Mouse (Mus musculus) brown adipose tissue, adult 24 weeks (tissue): ENCODE data around the gene Gm49027. TPM values are rescaled to one million over a fixed set of nuclear protein-coding genes. Genes with fewer than 3 reads are reported as not detected.
"Not testable (repeated sequence)": the region's sequence is repeated elsewhere in the genome, so short reads cannot be mapped to it uniquely, and the experiment has no call there.

Experiments used
- H3K27ac ChIP-seq: fragments of 200-500 bp; replicated peaks from 2 replicates; pipeline ENCODE4 v1.5.1; 2012; ENCODE audit warnings: low read depth, mild to moderate bottlenecking, low read length
- H3K4me1 ChIP-seq: fragments of 200-500 bp; 2 replicates; pipeline ENCODE4 v1.6.1; 2012; ENCODE audit warnings: low read length, mixed read lengths; ENCODE audit not compliant: control insufficient read depth, insufficient read depth, insufficient read length
- H3K4me3 ChIP-seq: fragments of 200-500 bp; 2 replicates; pipeline ENCODE4 v1.5.1; 2012; ENCODE audit warnings: low read depth, mild to moderate bottlenecking, low read length, moderate library complexity; ENCODE audit not compliant: insufficient read depth
- polyA plus RNA-seq: library from polyadenylated mRNA; stranded (reverse); fragments of >200 nt; gene quantifications from 2 replicates; pipeline ENCODE4 v1.2.4, GENCODE M21; 2012; ENCODE audit not compliant: missing spikeins, insufficient read depth, insufficient read length

Gene Gm49027
- polyA plus RNA-seq, 1 experiment: not detected

GRCm38 (mm10) chr5:123520666-123521065 is 4.6 kb downstream of the Gm49027 start:
- Histone ChIP-seq H3K4me1 (no peaks in the 10 kb centered on the region), H3K27ac (no peak overlapping the region)

GRCm38 (mm10) chr5:123514871-123515270 is 10.4 kb downstream of the Gm49027 start:
- no peak overlapping the region for H3K27ac ChIP-seq
- H3K4me3 ChIP-seq: no peak overlapping the region
- H3K4me1 ChIP-seq: no peaks in the 10 kb centered on the region

More at GRCm38 (mm10) chr5:123520666-123521065, 4.6 kb downstream of the Gm49027 start:
- no peak overlapping the region for H3K4me3 ChIP-seq

GRCm38 (mm10) chr5:123512102-123512501 is 13.2 kb downstream of the Gm49027 start:
- H3K27ac ChIP-seq: no peak overlapping the region
- no peak overlapping the region for H3K4me3 ChIP-seq
- no peaks in the 10 kb centered on the region for H3K4me1 ChIP-seq

GRCm38 (mm10) chr5:123511426-123511825 is 13.9 kb downstream of the Gm49027 start:
- H3K4me3 ChIP-seq, H3K4me1 ChIP-seq, H3K27ac ChIP-seq: not testable (repeated sequence)

GRCm38 (mm10) chr5:123510160-123510559 is 15.1 kb downstream of the Gm49027 start, which contains the start of gene B3gnt4:
Gene B3gnt4, plus strand, starts transcription at chr5:123510460.
- H3K4me1 ChIP-seq: no peaks in the 10 kb centered on the region
- H3K27ac ChIP-seq: no peak within 1 kb of the TSS
- no peak within 1 kb of the TSS for H3K4me3 ChIP-seq

GRCm38 (mm10) chr5:123508921-123509320 is 16.4 kb downstream of the Gm49027 start:
- Histone ChIP-seq H3K4me3 (peak overlapping the region; percentile 68), H3K27ac (no peak overlapping the region), H3K4me1 (no peaks in the 10 kb centered on the region)

GRCm38 (mm10) chr5:123507936-123508723 is 17.2 kb downstream of the Gm49027 start:
- Histone ChIP-seq H3K4me1 (no peaks in the 10 kb centered on the region), H3K27ac (no peak overlapping the region), H3K4me3 (peak overlapping the region; percentile 68)

GRCm38 (mm10) chr5:123501973-123502372 is 23.3 kb downstream of the Gm49027 start:
- Histone ChIP-seq H3K4me3 (no peak overlapping the region), H3K27ac (no peak overlapping the region)

GRCm38 (mm10) chr5:123499717-123500116 is 25.6 kb downstream of the Gm49027 start:
- Histone ChIP-seq H3K4me3 (no peak overlapping the region), H3K27ac (no peak overlapping the region), H3K4me1 (0 out of 2 replicates have a peak, but pooled peaks cover 3% of the 10 kb centered on the region)

More at GRCm38 (mm10) chr5:123501973-123502372, 23.3 kb downstream of the Gm49027 start:
- H3K4me1 ChIP-seq: 0 out of 2 replicates have a peak, but pooled peaks cover 3% of the 10 kb centered on the region

GRCm38 (mm10) chr5:123489935-123490334 is 35.4 kb downstream of the Gm49027 start:
- peak overlapping the region; percentile 40; the same call in 1 of the 2 replicates for H3K27ac ChIP-seq
- peaks cover 11% of the 10 kb centered on the region for H3K4me1 ChIP-seq

GRCm38 (mm10) chr5:123489112-123489785 is 36.0 kb downstream of the Gm49027 start, which contains the start of the genes Lrrc43 and Il31:
Gene Lrrc43, plus strand, starts transcription at chr5:123489305.
Gene Il31, minus strand, starts transcription at chr5:123489489.
- Histone ChIP-seq H3K4me3 (no peak within 1 kb of the TSS), H3K27ac (peak within 1 kb of the TSS; percentile 40; the same call in 1 of the 2 replicates), H3K4me1 (peaks cover 11% of the 10 kb centered on the region)

More at GRCm38 (mm10) chr5:123489935-123490334, 35.4 kb downstream of the Gm49027 start:
- H3K4me3 ChIP-seq: no peak overlapping the region

GRCm38 (mm10) chr5:123487659-123488395 is 37.5 kb downstream of the Gm49027 start:
- H3K27ac ChIP-seq: no peak overlapping the region
- H3K4me3 ChIP-seq: no peak overlapping the region
- peaks cover 11% of the 10 kb centered on the region for H3K4me1 ChIP-seq

GRCm38 (mm10) chr5:123473817-123474216 is 51.5 kb downstream of the Gm49027 start:
- H3K4me1 ChIP-seq: 0 out of 2 replicates have a peak, but pooled peaks cover 4% of the 10 kb centered on the region
- no peak overlapping the region for H3K4me3 ChIP-seq
- H3K27ac ChIP-seq: no peak overlapping the region

GRCm38 (mm10) chr5:123470784-123471400 is 54.4 kb downstream of the Gm49027 start:
- Histone ChIP-seq H3K4me1 (0 out of 2 replicates have a peak, but pooled peaks cover 4% of the 10 kb centered on the region), H3K27ac (no peak overlapping the region), H3K4me3 (peak overlapping the region; percentile 28)
